Mouse (Mus musculus): ENCODE measurements at regions not wholly inside any gene's neighbourhood (a gene's known extent, or its start where the extent isn't known, plus 50 kb on each side); places are given as distances from the start of the nearest gene placed in this dataset.

DNA sequence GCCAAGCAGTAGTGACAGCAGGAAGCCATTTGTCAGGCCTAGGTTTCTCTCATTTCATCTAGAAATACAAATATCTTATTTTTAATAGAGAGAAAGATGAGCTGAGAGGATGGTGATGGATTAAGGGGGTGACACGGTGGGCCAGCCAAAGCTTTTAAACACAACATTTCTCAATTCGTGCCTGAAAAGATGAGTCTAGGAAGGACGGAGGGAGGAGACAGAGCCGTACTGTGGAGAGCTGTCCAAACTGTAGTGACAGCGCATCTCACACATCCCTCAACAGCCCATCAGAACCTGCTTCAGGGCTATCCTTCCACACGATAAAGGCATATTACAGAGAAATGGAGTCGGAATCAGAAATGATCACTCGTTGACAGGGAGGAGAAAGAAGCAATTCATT, 848.0 kb downstream of the Slc4a3 start:
- TF ChIP-seq CTCF (IDR thresholded peaks at IDR 0.05; ENCODE audit: control insufficient read depth, insufficient read depth, insufficient read length) (no peak), USF1 (IDR thresholded peaks at IDR 0.05; ENCODE audit: low read depth) (no peak), MYOG (IDR thresholded peaks at IDR 0.05; ENCODE audit: control insufficient read depth, extremely low read depth, insufficient read length) (no peak), MAX (IDR thresholded peaks at IDR 0.05) (no peak), CEBPB (IDR thresholded peaks at IDR 0.05; ENCODE audit: low read depth) (no peak)

All from C2C12 (cell line).